25 mouse cellular contexts compared by ENCODE assay signal in the genomic region with DNA sequence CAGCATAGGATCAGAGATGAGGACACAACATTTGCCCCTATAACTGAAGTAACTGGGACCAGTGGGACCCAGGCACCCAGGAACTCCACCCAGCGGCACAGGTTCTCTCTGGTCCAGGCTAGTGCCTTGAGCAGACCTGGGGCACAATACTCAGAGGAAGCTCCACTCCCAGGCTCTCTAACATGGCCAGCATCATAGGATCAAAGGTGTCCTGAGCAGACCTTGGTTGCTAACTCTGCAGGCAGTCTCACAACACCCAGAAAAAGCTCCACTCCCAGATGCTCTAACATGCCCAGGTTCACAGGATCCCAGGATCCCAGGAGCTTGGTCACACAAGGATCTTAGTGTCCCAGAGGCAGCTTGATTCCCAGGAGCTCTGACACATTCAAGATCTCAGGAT.
"Had no signal": no experiment of that assay in that cellular context is flagged by ENCODE, and none has a peak within 500 bp of the region (broad histone marks: within the 10 kb centered on the region; RNA-seq: fewer than 3 reads in every experiment).

No protein-coding gene starts in this region.

- H3K27ac ChIP-seq: heart, adult 2 months; heart, embryonic 13.5 days; heart, embryonic 15.5 days; hindbrain, embryonic 13.5 days; hindbrain, embryonic 15.5 days; hindbrain, postnatal 0 days; intestine, embryonic 15.5 days; kidney, embryonic 15.5 days; kidney, postnatal 0 days; limb, embryonic 13.5 days; limb, embryonic 15.5 days; liver, embryonic 12.5 days had no signal

- H3K9ac ChIP-seq: heart, embryonic 13.5 days; heart, embryonic 15.5 days; hindbrain, embryonic 13.5 days; hindbrain, embryonic 15.5 days; intestine, embryonic 15.5 days; kidney, embryonic 15.5 days; limb, embryonic 13.5 days; limb, embryonic 15.5 days; liver, embryonic 12.5 days had no signal

- DNase-seq: gastrocnemius, postnatal 14 days; gastrocnemius, postnatal 36 days; heart, adult 2 months; heart, postnatal 14 days; heart, postnatal 36 days; kidney, adult 11 months; kidney, adult 2 months; kidney, adult 9 months; kidney, postnatal 14 days; kidney, postnatal 36 days; layer of hippocampus, adult 9-11 months; layer of hippocampus, postnatal 36 days; left cerebral cortex, postnatal 4 days had no signal

- H3K4me1 ChIP-seq: heart, embryonic 13.5 days; heart, embryonic 15.5 days; hindbrain, embryonic 13.5 days; hindbrain, embryonic 15.5 days; intestine, embryonic 15.5 days; kidney, embryonic 15.5 days; limb, embryonic 13.5 days; limb, embryonic 15.5 days; liver, embryonic 12.5 days had no signal

- H3K36me3 ChIP-seq: heart, embryonic 13.5 days; heart, embryonic 15.5 days; hindbrain, embryonic 13.5 days; hindbrain, embryonic 15.5 days; intestine, embryonic 15.5 days; kidney, embryonic 15.5 days; limb, embryonic 13.5 days; limb, embryonic 15.5 days; liver, embryonic 12.5 days had no signal

- H3K4me3 ChIP-seq: heart, adult 2 months; heart, embryonic 13.5 days; heart, embryonic 15.5 days; hindbrain, embryonic 13.5 days; hindbrain, embryonic 15.5 days; intestine, embryonic 15.5 days; kidney, embryonic 15.5 days; limb, embryonic 13.5 days; limb, embryonic 15.5 days; liver, embryonic 12.5 days had no signal

- ATAC-seq: hindbrain, postnatal 0 days; intestine, embryonic 15.5 days; liver, embryonic 12.5 days had no signal

- H3K9me3 ChIP-seq: heart, embryonic 13.5 days; heart, embryonic 15.5 days; hindbrain, embryonic 13.5 days; hindbrain, embryonic 15.5 days; intestine, embryonic 15.5 days; kidney, embryonic 15.5 days; limb, embryonic 15.5 days had no signal

- H3K4me2 ChIP-seq: heart, embryonic 11.5 days; heart, embryonic 13.5 days; heart, embryonic 15.5 days; hindbrain, embryonic 13.5 days; hindbrain, embryonic 15.5 days; intestine, embryonic 15.5 days; kidney, embryonic 15.5 days; limb, embryonic 13.5 days; limb, embryonic 15.5 days; liver, embryonic 12.5 days had no signal

- H3K27me3 ChIP-seq: heart, embryonic 13.5 days; heart, embryonic 15.5 days; hindbrain, embryonic 13.5 days; hindbrain, embryonic 15.5 days; intestine, embryonic 15.5 days; kidney, embryonic 15.5 days; limb, embryonic 13.5 days; limb, embryonic 15.5 days; liver, embryonic 12.5 days had no signal
